Mouse (Mus musculus) liver, postnatal 0 days (tissue): ENCODE results near the gene Psip1.

ENCODE experiments used
- CTCF ChIP-seq: sonication (generic); IDR thresholded peaks from 2 replicates; pipeline ENCODE4 v1.5.1; 2016; ENCODE audit warnings: antibody characterized with exemption, low read depth
- EP300 ChIP-seq: IDR thresholded peaks from 2 replicates; pipeline ENCODE4 v1.6.1; 2016; ENCODE audit warnings: antibody characterized with exemption, low read depth, mild to moderate bottlenecking

DNA sequence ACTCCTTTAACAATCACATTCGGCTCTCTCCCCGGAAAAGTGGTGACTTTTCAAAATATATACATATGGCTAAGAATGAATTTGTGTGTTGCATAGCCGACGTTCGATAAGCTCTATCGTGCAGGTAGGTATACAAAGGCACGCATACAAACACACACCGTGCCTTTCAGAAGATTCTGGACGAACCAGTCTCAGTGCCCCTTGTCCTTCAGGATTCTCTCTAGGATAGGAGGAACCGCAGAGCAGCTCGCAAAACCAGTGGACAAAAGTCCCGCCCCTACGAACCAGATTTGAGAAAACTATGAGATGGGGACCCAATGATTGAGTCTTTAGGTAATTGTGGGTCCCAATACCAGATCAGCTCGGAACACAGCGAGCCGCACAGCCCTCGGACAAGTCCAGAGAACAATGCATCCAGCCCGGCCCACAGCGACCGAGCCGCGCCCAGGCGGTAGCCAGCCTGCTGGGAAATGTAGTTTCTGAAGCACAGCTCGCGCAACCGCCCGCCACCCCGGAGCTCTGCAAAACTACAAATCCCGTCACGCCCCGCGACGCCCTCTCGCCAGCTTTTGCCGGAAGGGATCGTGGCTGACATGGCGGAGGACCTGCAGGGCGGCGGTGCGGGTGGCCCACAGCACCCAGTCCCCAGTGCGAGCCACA lies 69.0 kb downstream of the Psip1 start, which contains the start of gene Snapc3:
- TF ChIP-seq CTCF = no peak; the same call in 1 of the 2 replicates
- no peak; the same call in 1 of the 2 replicates for TF ChIP-seq EP300
